In the genomic region with DNA sequence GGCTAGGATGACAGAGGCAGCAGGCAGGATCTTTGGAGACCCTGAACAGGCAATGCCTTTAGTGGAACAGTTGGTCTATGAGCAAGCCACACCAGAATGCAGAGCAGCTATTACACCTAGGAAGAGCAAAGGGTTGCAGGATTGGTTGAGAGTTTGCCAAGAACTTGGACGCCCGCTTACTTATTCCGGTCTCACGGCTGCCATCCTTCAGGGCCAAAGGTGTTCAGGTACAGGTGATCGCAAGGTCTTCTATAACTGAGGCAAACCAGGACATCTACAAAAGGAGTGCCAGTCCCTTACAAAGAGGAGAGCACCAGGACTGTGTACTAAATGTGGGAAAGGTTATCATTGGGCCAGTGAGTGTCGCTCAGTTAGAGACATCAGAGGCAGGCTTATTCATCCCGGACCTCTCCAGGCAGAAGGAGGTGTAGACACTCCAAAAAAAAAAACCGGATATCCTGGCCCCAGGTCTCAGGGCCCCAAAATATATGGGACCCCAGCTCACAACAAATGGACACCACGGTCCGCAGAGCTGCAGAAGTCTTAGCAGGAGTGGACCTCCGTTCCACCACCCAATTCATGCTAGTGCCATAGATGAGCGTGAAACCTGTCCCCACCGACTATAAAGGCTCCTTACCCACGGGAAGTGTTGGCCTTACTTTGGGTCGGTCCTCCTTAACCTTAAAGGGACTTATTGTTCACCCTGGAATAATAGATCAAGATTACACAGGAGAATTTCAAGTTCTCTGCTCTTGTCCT, we compare ENCODE assay signal across 22 mouse cellular contexts.
DNase-seq lines count a peak whose midpoint lies in the region; ATAC-seq and TF ChIP-seq lines count a peak whose summit lies in the region.
"Had no signal": no experiment of that assay in that cellular context is flagged by ENCODE, and none has a peak within 500 bp of the region (broad histone marks: within the 10 kb centered on the region; RNA-seq: fewer than 3 reads in every experiment).

No protein-coding gene starts in this region.

- DNase-seq in heart, embryonic 10.5 days (ENCODE audit: low spot score) = peak; percentile 81
- DNase-seq in heart, postnatal 10 days = no peak
- DNase-seq in midbrain, embryonic 11.5 days (ENCODE audit: low spot score, missing footprints) = peak; percentile 75
- peak; percentile 3 for DNase-seq in yolk sac, embryonic 10.5 days (ENCODE audit: low spot score)
- no peak for DNase-seq in ovary, postnatal 14 days (ENCODE audit: low spot score)
- DNase-seq: adrenal gland, adult 8-10 months; adrenal gland, postnatal 14 days; adrenal gland, postnatal 36 days; cerebellum, adult 11-12 months; cerebellum, adult 2 months; cerebellum, adult 9-10 months; cerebellum, postnatal 10 days; cerebellum, postnatal 25 days had no signal

- no peak overlapping the region for H3K9ac ChIP-seq in midbrain, embryonic 11.5 days (ENCODE audit: low read length)
- H3K9ac ChIP-seq in midbrain, embryonic 16.5 days (ENCODE audit: low read depth, low read length) = no peak overlapping the region
- H3K9ac ChIP-seq: embryonic facial prominence, embryonic 12.5 days; forebrain, embryonic 13.5 days; forebrain, embryonic 15.5 days had no signal

- H3K4me2 ChIP-seq in midbrain, embryonic 11.5 days = no peak overlapping the region
- no peak overlapping the region for H3K4me2 ChIP-seq in midbrain, embryonic 16.5 days (ENCODE audit: low read length)
- H3K4me2 ChIP-seq: embryonic facial prominence, embryonic 12.5 days; forebrain, embryonic 13.5 days; forebrain, embryonic 15.5 days had no signal

- ATAC-seq in midbrain, embryonic 11.5 days (ENCODE audit: low FRiP score) = no peak
- ATAC-seq in midbrain, embryonic 16.5 days = no peak
- ATAC-seq: activated CD4-positive, CD25-positive, alpha-beta regulatory T cell, adult 4 months; forebrain, embryonic 13.5 days; forebrain, embryonic 15.5 days; Patski had no signal

- H3K27ac ChIP-seq in heart, embryonic 10.5 days = no peak overlapping the region
- no peak overlapping the region for H3K27ac ChIP-seq in midbrain, embryonic 11.5 days (ENCODE audit: low read depth, low read length)
- H3K27ac ChIP-seq in midbrain, embryonic 16.5 days (ENCODE audit: low read length) = no peak overlapping the region
- H3K27ac ChIP-seq: embryonic facial prominence, embryonic 10.5 days; embryonic facial prominence, embryonic 12.5 days; forebrain, embryonic 13.5 days; forebrain, embryonic 15.5 days had no signal

- H3K36me3 ChIP-seq in heart, embryonic 10.5 days = no peaks in the 10 kb centered on the region
- H3K36me3 ChIP-seq in midbrain, embryonic 11.5 days (ENCODE audit: control insufficient read depth, insufficient read depth, low read length) = no peaks in the 10 kb centered on the region
- no peaks in the 10 kb centered on the region for H3K36me3 ChIP-seq in midbrain, embryonic 16.5 days (ENCODE audit: control insufficient read depth, insufficient read depth, low read length)
- H3K36me3 ChIP-seq in E14TG2a.4 (ENCODE audit: insufficient read depth, low read length) = no peaks in the 10 kb centered on the region; the same call in 1 of the 2 replicates
- H3K36me3 ChIP-seq: embryonic facial prominence, embryonic 10.5 days; embryonic facial prominence, embryonic 12.5 days; forebrain, embryonic 15.5 days; G1E had no signal

- intact Hi-C loops in heart, postnatal 10 days (cut with DNase I) = no loop called here

- H3K4me3 ChIP-seq in heart, embryonic 10.5 days = no peak overlapping the region
- no peak overlapping the region for H3K4me3 ChIP-seq in midbrain, embryonic 11.5 days (ENCODE audit: low read depth, low read length)
- no peak overlapping the region for H3K4me3 ChIP-seq in midbrain, embryonic 16.5 days (ENCODE audit: low read depth, low read length)
- H3K4me3 ChIP-seq in E14TG2a.4 (replicated peaks; ENCODE audit: low read length) = peak overlapping the region; percentile 1
- H3K4me3 ChIP-seq: embryonic facial prominence, embryonic 10.5 days; embryonic facial prominence, embryonic 12.5 days; forebrain, embryonic 13.5 days; forebrain, embryonic 15.5 days had no signal

- 85% methylated on average over 15 of the region's 15 CpGs for WGBS in heart, embryonic 10.5 days
- 88% methylated on average over 15 of the region's 15 CpGs for WGBS in midbrain, embryonic 11.5 days
- WGBS in midbrain, embryonic 16.5 days = 87% methylated on average over 15 of the region's 15 CpGs

- H3K27me3 ChIP-seq in heart, embryonic 10.5 days (ENCODE audit: insufficient read depth, poor library complexity, severe bottlenecking) = no peaks in the 10 kb centered on the region
- no peaks in the 10 kb centered on the region for H3K27me3 ChIP-seq in midbrain, embryonic 11.5 days (ENCODE audit: control insufficient read depth, insufficient read depth, low read length)
- no peaks in the 10 kb centered on the region for H3K27me3 ChIP-seq in midbrain, embryonic 16.5 days (ENCODE audit: control insufficient read depth, insufficient read depth, low read depth, low read length)
- no peaks in the 10 kb centered on the region for H3K27me3 ChIP-seq in E14TG2a.4 (ENCODE audit: insufficient read depth, low read length)
- H3K27me3 ChIP-seq: embryonic facial prominence, embryonic 12.5 days; forebrain, embryonic 13.5 days; forebrain, embryonic 15.5 days; Patski had no signal

- no peaks in the 10 kb centered on the region for H3K4me1 ChIP-seq in heart, embryonic 10.5 days
- H3K4me1 ChIP-seq in midbrain, embryonic 11.5 days (ENCODE audit: control insufficient read depth, insufficient read depth, low read length) = no peaks in the 10 kb centered on the region
- H3K4me1 ChIP-seq in midbrain, embryonic 16.5 days (ENCODE audit: control insufficient read depth, insufficient read depth, low read length) = no peaks in the 10 kb centered on the region
- H3K4me1 ChIP-seq in E14TG2a.4 (replicated peaks; ENCODE audit: low read depth, low read length) = no peaks in the 10 kb centered on the region
- H3K4me1 ChIP-seq: embryonic facial prominence, embryonic 10.5 days; embryonic facial prominence, embryonic 12.5 days; forebrain, embryonic 13.5 days; forebrain, embryonic 15.5 days had no signal

- H3K9me3 ChIP-seq in heart, embryonic 10.5 days = peaks cover 81% of the 10 kb centered on the region
- H3K9me3 ChIP-seq in midbrain, embryonic 11.5 days (ENCODE audit: control insufficient read depth, low read length) = peaks cover 73% of the 10 kb centered on the region
- peaks cover 72% of the 10 kb centered on the region for H3K9me3 ChIP-seq in midbrain, embryonic 16.5 days (replicated peaks; ENCODE audit: control insufficient read depth, low read length, poor library complexity, severe bottlenecking)
- H3K9me3 ChIP-seq in E14TG2a.4 (ENCODE audit: low read length) = peaks cover 98% of the 10 kb centered on the region

- no peak for TF ChIP-seq CTCF in E14TG2a.4 (conservative IDR thresholded peaks at IDR 0.05; ENCODE audit: low read length)

Comparison
In these comparisons a context has a peak if more than half of its experiments do, and no peak if none do; other contexts are left out.
1. DNase-seq: peak in heart, embryonic 10.5 days (single experiment), midbrain, embryonic 11.5 days (single experiment) and yolk sac, embryonic 10.5 days (single experiment); none in heart, postnatal 10 days (0 of 2) and ovary, postnatal 14 days (single experiment).